Mouse (Mus musculus) lung, postnatal 14 days (tissue): ENCODE results near the gene Grcc10.

Experiments used
- DNase-seq: peaks from one replicate; pipeline ENCODE4 v3.0.0; 2021

Gene Grcc10

GRCm38 (mm10) chr6:124729850-124730705, 11.1 kb downstream of the Grcc10 start:
- DNase-seq, result no peak

GRCm38 (mm10) chr6:124728621-124729020, 12.6 kb downstream of the Grcc10 start:
- DNase-seq, result no peak

DNA sequence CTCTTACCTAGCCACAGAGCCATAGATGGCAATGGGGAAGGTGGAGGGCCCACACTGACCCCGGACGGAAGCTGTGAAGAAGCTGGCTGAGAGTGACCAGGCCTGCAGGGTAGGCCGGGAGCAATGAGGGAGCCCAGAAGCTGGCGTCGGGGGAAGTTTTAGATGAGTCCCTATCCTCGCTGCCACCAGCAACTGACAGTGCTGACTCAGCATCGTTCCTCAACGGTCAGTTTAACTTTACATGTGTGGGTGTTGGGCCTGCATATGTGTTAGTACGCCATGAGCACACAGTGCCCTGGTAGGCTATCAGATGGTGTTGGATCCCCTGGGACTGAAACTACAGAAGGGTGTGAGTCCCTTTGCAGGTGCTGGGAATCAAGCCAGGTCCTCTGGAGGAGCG, 16.7 kb downstream of the Grcc10 start:
- DNase-seq, result no peak

DNA sequence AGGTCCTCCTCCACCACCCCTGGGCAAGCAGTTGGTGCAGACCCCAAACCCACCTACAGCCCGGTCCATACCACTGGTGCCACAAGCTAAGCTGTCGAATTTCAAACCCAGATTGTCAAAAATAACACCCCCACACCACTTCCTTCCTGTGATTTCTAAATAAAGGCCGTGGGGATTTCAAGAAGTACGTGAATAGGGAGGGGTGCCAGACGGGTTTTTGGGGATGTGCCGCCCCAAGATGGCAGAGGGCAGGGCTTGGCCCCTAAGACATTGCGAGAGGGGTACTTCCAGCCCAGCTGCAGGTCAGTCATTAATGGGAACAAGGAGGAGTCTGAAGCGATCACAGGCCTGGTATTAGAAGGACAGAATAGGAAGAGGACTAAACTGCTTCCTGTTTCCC, 17.6 kb downstream of the Grcc10 start:
- DNase-seq, result no peak

- no peak for DNase-seq
Measured at GRCm38 (mm10) chr6:124722876-124723473, 18.2 kb downstream of the Grcc10 start.

- DNase-seq, result no peak
Measured at GRCm38 (mm10) chr6:124720904-124721303, 20.3 kb downstream of the Grcc10 start.

DNA sequence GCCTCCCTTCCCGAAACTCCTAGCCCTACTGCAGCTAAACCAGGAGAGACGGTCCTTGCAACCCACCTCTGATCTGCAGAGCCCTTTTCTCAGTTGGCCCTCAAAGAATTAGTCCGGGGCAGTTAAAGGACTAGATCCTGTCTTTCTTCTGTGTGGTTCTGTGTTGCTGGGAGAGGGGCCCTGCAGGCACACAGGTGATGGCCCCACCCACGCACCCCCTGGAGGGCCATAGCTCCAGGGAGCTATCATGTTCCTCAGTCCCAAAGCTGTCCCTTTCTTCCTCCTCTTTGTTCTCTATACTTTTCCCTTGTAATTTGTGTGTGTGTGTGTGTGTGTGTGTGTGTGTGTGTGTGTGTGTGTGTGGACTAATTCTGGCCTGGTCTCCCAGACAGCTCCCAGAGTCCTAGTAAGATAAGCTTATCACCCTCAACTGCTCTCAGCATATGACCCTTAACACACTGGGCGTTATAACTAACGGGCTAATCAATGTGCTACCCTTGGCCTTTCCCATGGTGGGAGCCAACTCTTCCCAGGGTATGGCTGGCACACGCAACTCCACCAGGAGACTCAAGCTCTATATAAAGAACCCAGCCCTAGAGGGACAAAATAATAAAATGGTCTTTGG, 21.7 kb downstream of the Grcc10 start:
- no peak for DNase-seq

GRCm38 (mm10) chr6:124718703-124719102, 22.5 kb downstream of the Grcc10 start:
- peak; percentile 72 for DNase-seq

GRCm38 (mm10) chr6:124717968-124718367, 23.2 kb downstream of the Grcc10 start:
- DNase-seq, result no peak

DNA sequence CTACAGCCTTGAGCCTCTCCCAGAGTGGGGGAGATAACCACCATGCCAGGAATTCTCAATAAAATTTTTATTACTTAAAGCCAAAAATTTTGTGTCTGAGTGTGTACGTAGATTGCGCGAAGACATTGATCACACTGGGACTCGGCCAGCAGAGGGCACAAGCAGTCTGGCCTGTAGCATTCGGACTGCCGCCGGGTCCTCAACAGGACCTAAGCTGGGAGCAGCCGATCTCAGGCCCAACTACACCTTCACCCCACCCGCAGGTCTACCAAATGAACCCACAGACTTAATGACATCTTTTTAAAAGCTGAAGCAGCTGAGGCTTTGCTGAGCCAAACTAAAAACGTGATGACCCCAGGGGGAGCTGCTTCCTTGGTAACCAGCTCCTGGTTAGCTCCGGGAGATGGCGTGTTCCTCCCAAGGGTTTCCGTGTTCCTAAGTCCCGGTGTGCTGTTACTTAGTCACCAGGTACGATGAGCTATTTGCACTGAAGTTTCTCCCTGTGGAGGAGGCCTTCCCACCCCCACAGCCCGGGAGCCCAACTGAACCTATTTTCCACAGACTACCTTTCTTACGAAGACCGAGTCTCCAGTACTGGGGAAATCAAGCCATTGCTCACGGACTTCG, 24.2 kb downstream of the Grcc10 start:
- DNase-seq, result peak; percentile 64

DNA sequence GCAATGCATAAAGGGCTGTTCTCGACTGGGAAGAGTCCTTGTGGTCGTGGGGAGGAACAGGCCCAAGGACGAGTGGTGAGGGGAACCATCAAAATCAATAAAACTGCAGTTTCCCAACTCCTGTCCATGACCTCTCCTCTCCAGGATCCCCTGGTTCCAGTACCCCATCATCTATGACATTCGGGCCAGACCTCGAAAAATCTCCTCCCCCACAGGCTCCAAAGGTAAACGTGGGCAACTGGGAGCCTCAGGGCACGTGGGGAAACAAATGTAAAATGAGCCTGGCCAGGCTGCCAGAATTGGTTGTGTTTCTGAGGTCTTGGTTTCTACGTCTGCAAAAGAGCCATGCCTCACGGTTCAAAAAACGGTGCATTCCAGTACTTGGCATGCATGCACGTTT, 28.3 kb downstream of the Grcc10 start:
- no peak for DNase-seq

GRCm38 (mm10) chr6:124711824-124712782, 29.1 kb downstream of the Grcc10 start, which contains the start of the genes Emg1 and Phb2:
Emg1 (minus strand) TSS chr6:124712178.
Phb2 (plus strand) TSS chr6:124712336.
- DNase-seq, result peak; percentile 99

DNA sequence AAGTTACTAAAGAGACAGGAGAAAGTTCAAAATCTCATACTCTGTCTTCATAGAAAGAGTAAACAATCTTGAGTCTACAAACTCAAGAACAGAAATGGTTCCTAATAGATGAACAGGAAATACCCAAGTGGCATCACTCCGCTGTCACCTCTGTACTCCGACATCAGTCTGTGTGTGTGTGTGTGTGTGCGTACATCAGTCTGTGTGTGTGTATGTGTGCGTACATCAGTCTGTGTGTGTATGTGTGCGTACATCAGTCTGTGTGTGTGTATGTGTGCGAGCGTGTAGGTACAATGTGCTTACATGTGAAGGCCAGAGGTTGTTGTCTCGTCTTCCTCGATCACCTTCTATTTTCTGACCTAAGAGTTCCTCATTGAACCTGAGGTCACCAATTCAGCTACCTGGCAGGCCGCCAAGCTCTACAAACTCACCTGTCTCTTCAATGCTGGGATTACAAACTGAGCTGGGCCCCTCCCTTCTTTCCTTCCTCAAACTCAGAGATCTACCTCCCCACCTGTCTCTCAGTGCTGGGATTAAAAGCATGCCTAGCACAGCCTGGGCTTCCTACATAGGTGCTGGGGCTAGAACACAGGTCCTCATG, 32.8 kb downstream of the Grcc10 start:
- DNase-seq, result no peak

- DNase-seq, result no peak
Measured at GRCm38 (mm10) chr6:124706061-124706627, 35.0 kb downstream of the Grcc10 start.

- no peak for DNase-seq
Measured at GRCm38 (mm10) chr6:124704417-124704816, 36.8 kb downstream of the Grcc10 start.

- DNase-seq, result no peak
Measured at GRCm38 (mm10) chr6:124703789-124704188, 37.4 kb downstream of the Grcc10 start.

DNA sequence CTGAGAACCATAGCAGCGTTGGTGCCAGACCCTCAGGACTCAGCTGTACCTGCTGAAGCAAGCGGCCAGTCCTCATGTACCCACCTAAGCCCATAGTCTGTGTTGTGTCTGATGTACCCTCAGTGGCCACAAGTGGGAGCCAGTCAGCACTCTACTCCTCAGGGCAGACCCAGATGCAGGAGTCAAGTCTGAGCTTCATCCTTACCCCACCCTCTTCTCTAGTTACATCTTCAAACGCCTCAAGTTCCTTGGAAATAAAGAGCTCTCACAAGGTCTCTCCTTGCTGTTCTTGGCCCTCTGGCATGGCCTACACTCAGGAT, 38.4 kb downstream of the Grcc10 start:
- peak; percentile 77 for DNase-seq

DNA sequence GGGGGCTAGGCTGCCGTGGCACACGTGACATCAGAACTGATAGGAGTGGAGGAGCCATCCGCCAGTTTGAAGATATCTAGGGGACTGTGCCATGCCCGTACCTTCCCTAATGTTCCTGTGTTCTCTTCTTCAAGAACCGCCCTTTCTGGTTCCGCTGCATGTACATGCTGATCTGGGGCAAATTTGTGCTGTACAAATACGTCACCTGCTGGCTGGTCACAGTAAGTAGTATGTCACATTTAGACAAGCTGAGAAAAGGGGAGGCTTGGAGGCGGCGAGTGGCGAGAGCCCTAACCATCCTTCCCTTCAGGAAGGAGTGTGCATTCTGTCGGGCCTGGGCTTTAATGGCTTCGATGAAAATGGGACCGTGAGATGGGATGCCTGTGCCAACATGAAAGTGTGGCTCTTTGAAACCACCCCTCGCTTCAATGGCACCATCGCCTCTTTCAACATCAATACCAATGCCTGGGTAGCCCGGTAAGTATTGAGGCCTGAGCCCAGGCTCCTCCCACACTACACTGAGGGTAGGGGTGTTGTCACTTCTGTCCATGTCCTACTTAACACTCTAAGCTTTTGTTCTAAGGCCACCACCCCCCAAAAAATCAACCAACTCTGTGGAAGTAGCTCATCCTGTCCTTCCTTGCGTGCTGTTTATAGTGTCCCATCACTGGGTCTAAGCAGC, 38.9 kb downstream of the Grcc10 start:
- no peak for DNase-seq

GRCm38 (mm10) chr6:124701338-124701737, 39.8 kb downstream of the Grcc10 start:
- no peak for DNase-seq

DNA sequence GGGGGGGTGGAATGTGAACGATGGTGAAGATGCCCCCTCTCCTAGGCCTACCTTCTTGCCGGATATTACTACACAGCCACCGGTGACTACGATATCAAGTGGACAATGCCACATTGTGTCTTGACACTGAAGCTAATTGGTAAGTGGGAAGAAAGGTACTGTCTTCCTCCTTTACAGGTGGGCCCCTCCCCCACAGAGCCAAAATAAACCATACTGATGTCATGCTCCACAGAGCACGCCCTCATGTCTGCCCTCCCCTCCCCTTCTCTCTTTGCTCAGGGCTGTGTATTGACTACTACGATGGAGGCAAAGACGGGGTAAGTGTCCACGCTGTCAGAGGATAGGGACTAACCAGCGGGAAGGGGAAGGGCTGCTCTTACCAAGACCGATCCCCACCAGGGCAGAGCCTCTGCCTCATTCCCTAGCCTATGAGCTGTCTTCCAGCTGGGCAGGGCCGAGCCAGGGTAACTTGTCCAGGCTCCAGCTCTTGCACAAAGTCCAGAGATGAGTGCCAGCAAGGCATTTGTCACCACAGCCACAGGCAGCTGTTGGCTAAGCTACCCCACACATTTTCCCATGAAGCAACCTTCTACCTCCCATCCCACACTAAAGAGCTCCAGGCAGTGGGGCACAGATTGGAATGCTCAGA, 41.1 kb downstream of the Grcc10 start:
- peak; percentile 68 for DNase-seq
